Comparison of ENCODE assay signal across 30 mouse cellular contexts in the genomic region with DNA sequence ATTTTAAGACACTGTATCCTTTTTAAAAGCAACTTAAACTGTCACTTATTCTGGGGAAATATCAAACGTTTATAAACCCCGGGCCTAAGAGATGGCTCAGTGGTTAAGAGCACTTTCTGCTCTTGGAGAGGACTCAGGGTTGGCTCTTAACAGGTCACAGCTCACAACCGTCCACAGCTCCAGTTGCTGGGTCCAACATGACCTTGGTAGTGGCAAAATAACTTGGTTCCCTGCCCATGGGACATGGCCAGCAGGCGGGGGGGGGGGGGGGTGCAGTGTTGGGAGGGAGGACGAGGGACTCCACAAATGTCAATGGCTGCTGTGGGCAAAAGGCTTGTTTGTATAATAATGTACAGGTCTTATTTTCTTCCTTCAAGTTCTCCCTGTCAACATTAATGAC. TPM values are rescaled to one million over a fixed set of nuclear protein-coding genes. Genes with fewer than 3 reads are reported as not detected.
DNase-seq lines count a peak whose midpoint lies in the region; ATAC-seq and TF ChIP-seq lines count a peak whose summit lies in the region.
"Had no signal": no experiment of that assay in that cellular context is flagged by ENCODE, and none has a peak within 500 bp of the region (broad histone marks: within the 10 kb centered on the region; RNA-seq: fewer than 3 reads in every experiment).

No protein-coding gene starts in this region.

- H3K4me3 ChIP-seq in embryonic facial prominence, embryonic 14.5 days (ENCODE audit: low read depth, low read length), result no peak overlapping the region
- no peak overlapping the region for H3K4me3 ChIP-seq in embryonic facial prominence, embryonic 10.5 days
- H3K4me3 ChIP-seq in kidney, adult 2 months (ENCODE audit: insufficient read depth, low read depth, low read length), result no peak overlapping the region
- H3K4me3 ChIP-seq in neural tube, embryonic 12.5 days, result no peak overlapping the region
- H3K4me3 ChIP-seq in neural tube, embryonic 15.5 days (replicated peaks), result no peak overlapping the region
- H3K4me3 ChIP-seq: embryonic facial prominence, embryonic 13.5 days; erythroblast, embryonic 14.5 days; intestine, embryonic 15.5 days; left cerebral cortex, adult 2 months; limb, embryonic 12.5 days had no signal

- WGBS in embryonic facial prominence, embryonic 14.5 days, result 63% methylated on average over 5 of the region's 5 CpGs
- WGBS in embryonic facial prominence, embryonic 10.5 days, result 80% methylated on average over 5 of the region's 5 CpGs
- WGBS in kidney, adult 2 months, result 33% methylated on average over 5 of the region's 5 CpGs
- WGBS in neural tube, embryonic 12.5 days, result 75% methylated on average over 5 of the region's 5 CpGs
- WGBS in neural tube, embryonic 15.5 days, result 81% methylated on average over 5 of the region's 5 CpGs

- no peak for ATAC-seq in embryonic facial prominence, embryonic 14.5 days (ENCODE audit: low read depth)
- ATAC-seq in neural tube, embryonic 12.5 days (ENCODE audit: low FRiP score, low read depth), result no peak
- no peak for ATAC-seq in neural tube, embryonic 15.5 days (ENCODE audit: low FRiP score)
- ATAC-seq: hindbrain, embryonic 16.5 days; intestine, embryonic 15.5 days; midbrain, embryonic 16.5 days had no signal

- H3K9me3 ChIP-seq in embryonic facial prominence, embryonic 14.5 days (ENCODE audit: control insufficient read depth, low read length), result no peaks in the 10 kb centered on the region
- H3K9me3 ChIP-seq in embryonic facial prominence, embryonic 10.5 days, result no peaks in the 10 kb centered on the region
- H3K9me3 ChIP-seq in neural tube, embryonic 12.5 days, result no peaks in the 10 kb centered on the region
- H3K9me3 ChIP-seq in neural tube, embryonic 15.5 days (replicated peaks), result no peaks in the 10 kb centered on the region
- H3K9me3 ChIP-seq: embryonic facial prominence, embryonic 13.5 days; forebrain, embryonic 12.5 days; hindbrain, embryonic 10.5 days; intestine, embryonic 15.5 days; limb, embryonic 12.5 days; liver, embryonic 13.5 days had no signal

- no peak for TF ChIP-seq CTCF in kidney, adult 2 months (conservative IDR thresholded peaks at IDR 0.05; ENCODE audit: insufficient read depth, insufficient read length, low read depth, low read length)

- no peak overlapping the region for H3K27ac ChIP-seq in embryonic facial prominence, embryonic 14.5 days (replicated peaks; ENCODE audit: low read depth, low read length)
- H3K27ac ChIP-seq in embryonic facial prominence, embryonic 10.5 days (replicated peaks), result no peak overlapping the region
- H3K27ac ChIP-seq in kidney, adult 2 months (ENCODE audit: insufficient read depth, low read depth, low read length), result peak overlapping the region; percentile 37
- H3K27ac ChIP-seq in neural tube, embryonic 12.5 days, result no peak overlapping the region
- H3K27ac ChIP-seq in neural tube, embryonic 15.5 days (replicated peaks), result no peak overlapping the region
- H3K27ac ChIP-seq: embryonic facial prominence, embryonic 13.5 days; forebrain, embryonic 12.5 days; hindbrain, embryonic 10.5 days; intestine, embryonic 15.5 days; left cerebral cortex, adult 2 months; limb, embryonic 12.5 days; liver, embryonic 13.5 days had no signal

- DNase-seq in embryonic facial prominence, embryonic 14.5 days (ENCODE audit: low spot score), result no peak
- no peak for DNase-seq in embryonic facial prominence, embryonic 10.5 days (ENCODE audit: low spot score)
- peak; percentile 56 for DNase-seq in kidney, adult 2 months
- no peak for DNase-seq in kidney, adult 18-20 months
- peak; percentile 79 for DNase-seq in skeletal muscle tissue, adult 2 months (ENCODE audit: low read depth, low spot score)
- DNase-seq in lung, postnatal 25 days (ENCODE audit: low spot score), result no peak
- DNase-seq: cerebellum, adult 9-11 months; embryo, embryonic 11 days; gastrocnemius, postnatal 36 days; kidney, postnatal 25 days; liver, embryonic 13.5 days; lung, adult 2 months; lung, postnatal 10 days; thymus, postnatal 4 days had no signal

- H3K4me2 ChIP-seq in embryonic facial prominence, embryonic 14.5 days (ENCODE audit: low read depth, low read length), result no peak overlapping the region
- 0 out of 2 replicates have a peak overlapping the region, but pooled peaks have one; percentile 84 for H3K4me2 ChIP-seq in neural tube, embryonic 12.5 days (replicated peaks)
- H3K4me2 ChIP-seq in neural tube, embryonic 15.5 days, result no peak overlapping the region

- peaks cover 18% of the 10 kb centered on the region for H3K4me1 ChIP-seq in embryonic facial prominence, embryonic 14.5 days (ENCODE audit: control insufficient read depth, insufficient read depth, low read length)
- H3K4me1 ChIP-seq in embryonic facial prominence, embryonic 10.5 days, result peaks cover 37% of the 10 kb centered on the region
- peaks cover 31% of the 10 kb centered on the region for H3K4me1 ChIP-seq in kidney, adult 2 months (ENCODE audit: control insufficient read depth, insufficient read depth, low read length)
- H3K4me1 ChIP-seq in neural tube, embryonic 12.5 days, result peaks cover 27% of the 10 kb centered on the region
- H3K4me1 ChIP-seq in neural tube, embryonic 15.5 days, result peaks cover 48% of the 10 kb centered on the region

- H3K36me3 ChIP-seq in embryonic facial prominence, embryonic 14.5 days (ENCODE audit: control insufficient read depth, insufficient read depth, low read length), result peaks cover 34% of the 10 kb centered on the region
- peaks cover 49% of the 10 kb centered on the region for H3K36me3 ChIP-seq in embryonic facial prominence, embryonic 10.5 days (replicated peaks)
- H3K36me3 ChIP-seq in kidney, adult 2 months (ENCODE audit: control insufficient read depth, insufficient read depth, low read length), result no peaks in the 10 kb centered on the region; the same call in 1 of the 2 replicates
- H3K36me3 ChIP-seq in neural tube, embryonic 12.5 days, result peaks cover 26% of the 10 kb centered on the region
- peaks cover 28% of the 10 kb centered on the region for H3K36me3 ChIP-seq in neural tube, embryonic 15.5 days

- 0 out of 2 replicates have a peak overlapping the region, but pooled peaks have one; percentile 8 for H3K9ac ChIP-seq in embryonic facial prominence, embryonic 14.5 days (ENCODE audit: low read depth, low read length)
- no peak overlapping the region for H3K9ac ChIP-seq in neural tube, embryonic 12.5 days
- H3K9ac ChIP-seq in neural tube, embryonic 15.5 days (replicated peaks), result no peak overlapping the region
- H3K9ac ChIP-seq: forebrain, embryonic 12.5 days; intestine, embryonic 15.5 days; limb, embryonic 12.5 days; liver, embryonic 13.5 days had no signal

- no peaks in the 10 kb centered on the region for H3K27me3 ChIP-seq in embryonic facial prominence, embryonic 14.5 days (replicated peaks; ENCODE audit: control insufficient read depth, insufficient read depth, low read length)
- no peaks in the 10 kb centered on the region for H3K27me3 ChIP-seq in embryonic facial prominence, embryonic 10.5 days (replicated peaks; ENCODE audit: low read depth, poor library complexity, severe bottlenecking)
- no peaks in the 10 kb centered on the region for H3K27me3 ChIP-seq in kidney, adult 2 months (replicated peaks; ENCODE audit: control insufficient read depth, insufficient read depth, low read length)
- no peaks in the 10 kb centered on the region for H3K27me3 ChIP-seq in neural tube, embryonic 12.5 days (replicated peaks)
- no peaks in the 10 kb centered on the region for H3K27me3 ChIP-seq in neural tube, embryonic 15.5 days (replicated peaks)
- H3K27me3 ChIP-seq: embryonic facial prominence, embryonic 13.5 days; forebrain, embryonic 12.5 days; intestine, embryonic 15.5 days; limb, embryonic 12.5 days; liver, embryonic 13.5 days had no signal

- no peak for TF ChIP-seq POLR2A in kidney, adult 2 months (IDR thresholded peaks at IDR 0.05; ENCODE audit: low read depth, low read length)

RNA-seq across cellular contexts. Expression of gene Proser1, which starts 3.9 kb away (rescaled TPM):
- 10.5 and 12.9 TPM in 2 replicates for polyA plus RNA-seq in embryonic facial prominence, embryonic 14.5 days (2014; fragmentation: Nextera tagmentation; extraction: Ambion mirVana)
- polyA plus RNA-seq in embryonic facial prominence, embryonic 10.5 days (2016; fragmentation: Nextera tagmentation; extraction: Ambion mirVana), result 23.5 and 24.7 TPM in 2 replicates
- polyA plus RNA-seq in kidney, adult 2 months (2012; rRNA removed), result 14.8 and 15.3 TPM in 2 replicates
- 30.2 and 33.8 TPM in 2 replicates for polyA plus RNA-seq in neural tube, embryonic 12.5 days (2016; fragmentation: Nextera tagmentation; extraction: Ambion mirVana)
- 16.6 and 19.1 TPM in 2 replicates for polyA plus RNA-seq in neural tube, embryonic 15.5 days (2015; fragmentation: Nextera tagmentation; extraction: Ambion mirVana)

RNA-seq across cellular contexts. Expression of gene Nhlrc3, which starts 4.2 kb away (rescaled TPM):
- polyA plus RNA-seq in embryonic facial prominence, embryonic 14.5 days (2014; fragmentation: Nextera tagmentation; extraction: Ambion mirVana), result 10.2 and 10.6 TPM in 2 replicates
- polyA plus RNA-seq in embryonic facial prominence, embryonic 10.5 days (2016; fragmentation: Nextera tagmentation; extraction: Ambion mirVana), result 10.6 and 11.0 TPM in 2 replicates
- 9.7 and 10.6 TPM in 2 replicates for polyA plus RNA-seq in kidney, adult 2 months (2012; rRNA removed)
- polyA plus RNA-seq in neural tube, embryonic 12.5 days (2016; fragmentation: Nextera tagmentation; extraction: Ambion mirVana), result 10.6 and 11.9 TPM in 2 replicates
- 7.0 and 8.9 TPM in 2 replicates for polyA plus RNA-seq in neural tube, embryonic 15.5 days (2015; fragmentation: Nextera tagmentation; extraction: Ambion mirVana)

RNA-seq across cellular contexts. Expression of gene Stoml3, which starts 21.1 kb away (rescaled TPM):
- polyA plus RNA-seq in embryonic facial prominence, embryonic 14.5 days (2014; fragmentation: Nextera tagmentation; extraction: Ambion mirVana), result 0.18 and 1.4 TPM in 2 replicates
- 0.08 TPM in 1 of 2 replicates, not detected in the other for polyA plus RNA-seq in embryonic facial prominence, embryonic 10.5 days (2016; fragmentation: Nextera tagmentation; extraction: Ambion mirVana)
- 0.03 TPM in 1 of 2 replicates, not detected in the other for polyA plus RNA-seq in kidney, adult 2 months (2012; rRNA removed)
- 0.14 TPM in 1 of 2 replicates, not detected in the other for polyA plus RNA-seq in neural tube, embryonic 12.5 days (2016; fragmentation: Nextera tagmentation; extraction: Ambion mirVana)
- 0.19 TPM in 2 replicates for polyA plus RNA-seq in neural tube, embryonic 15.5 days (2015; fragmentation: Nextera tagmentation; extraction: Ambion mirVana)
- polyA plus RNA-seq: embryonic facial prominence, embryonic 13.5 days; erythroblast, embryonic 14.5 days; forebrain, embryonic 12.5 days; hindbrain, embryonic 10.5 days; hindbrain, embryonic 16.5 days; limb, embryonic 12.5 days; liver, embryonic 13.5 days; midbrain, embryonic 16.5 days; neural tube, embryonic 11.5 days; small intestine, adult 2 months; stomach, embryonic 14.5 days; testis, adult 2 months; thymus, postnatal 0 days had no signal

Comparison
In these comparisons a context has a peak if more than half of its experiments do, and no peak if none do; other contexts are left out.
1. DNase-seq: peak in kidney, adult 2 months (single experiment) and skeletal muscle tissue, adult 2 months (single experiment); none in embryonic facial prominence, embryonic 14.5 days (single experiment), embryonic facial prominence, embryonic 10.5 days (single experiment), kidney, adult 18-20 months (single experiment) and lung, postnatal 25 days (single experiment).